Mouse (Mus musculus) heart, postnatal 0 days (tissue): ENCODE results near the gene Defb13.
A peak's percentile ranks its signal among the peaks of the same experiment; 100 is the strongest.

ENCODE experiments used
- CTCF ChIP-seq: IDR thresholded peaks from 2 replicates; pipeline ENCODE4 v1.5.1; 2016; ENCODE audit warnings: antibody characterized with exemption, control low read depth, low read depth
- EP300 ChIP-seq: IDR thresholded peaks from 2 replicates; pipeline ENCODE4 v1.6.1; 2016; ENCODE audit warnings: antibody characterized with exemption, low read depth

DNA sequence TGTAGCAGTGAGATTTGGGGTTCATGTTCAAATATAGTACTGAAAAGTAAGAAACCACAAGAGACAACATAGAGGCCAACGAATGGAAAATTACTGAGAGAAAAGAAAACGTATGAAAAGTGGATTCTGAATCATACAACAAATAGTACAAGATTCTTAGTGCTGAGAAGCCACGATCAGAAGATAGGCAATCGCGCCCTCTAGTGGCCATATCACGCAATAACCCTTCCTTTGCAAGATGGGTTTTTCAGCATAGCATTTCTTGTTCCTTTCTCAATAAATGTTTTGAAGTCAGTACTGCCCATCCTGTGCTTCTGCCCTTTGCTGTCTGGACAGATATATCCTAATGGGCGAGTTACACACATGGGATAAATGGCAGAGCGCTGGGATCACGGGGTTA is 8.8 kb downstream of the Defb13 start:
- TF ChIP-seq CTCF (peak; percentile 60), EP300 (no peak)
